Mouse (Mus musculus) liver, adult (tissue): ENCODE measurements around the gene Sox5.

ENCODE experiments used
- GATA4 ChIP-seq: IDR thresholded peaks from 2 replicates; pipeline ENCODE4 v1.6.1; 2014; ENCODE audit warnings: mild to moderate bottlenecking, low read length; ENCODE audit not compliant: insufficient replicate concordance

Gene Sox5

DNA sequence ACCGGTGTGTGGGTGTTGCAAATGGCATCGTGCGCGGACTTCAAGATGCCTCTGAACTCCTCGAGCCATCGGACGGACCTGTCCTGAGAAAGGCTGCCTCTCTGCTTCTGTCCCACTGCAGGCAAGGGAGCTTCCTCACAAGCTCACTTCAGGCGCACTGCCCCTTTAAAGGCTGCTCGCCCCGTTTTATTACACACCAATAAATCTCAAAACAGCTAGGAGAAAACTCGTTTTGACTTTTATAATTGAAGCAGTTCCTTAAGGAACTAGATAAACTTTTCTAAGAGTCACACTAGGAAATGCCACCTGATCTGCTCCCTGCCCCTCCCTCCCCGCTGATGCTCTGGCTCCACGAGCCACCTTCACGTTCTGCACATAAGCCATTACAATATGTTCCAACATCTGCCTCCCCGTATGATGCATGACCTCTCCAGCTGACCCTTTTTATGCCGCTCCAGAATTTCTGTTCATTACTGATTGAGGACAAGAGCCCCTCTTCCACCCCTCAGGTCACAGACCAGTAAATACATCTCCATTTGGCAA, 863.3 kb downstream of the Sox5 start:
- TF ChIP-seq GATA4: no peak

DNA sequence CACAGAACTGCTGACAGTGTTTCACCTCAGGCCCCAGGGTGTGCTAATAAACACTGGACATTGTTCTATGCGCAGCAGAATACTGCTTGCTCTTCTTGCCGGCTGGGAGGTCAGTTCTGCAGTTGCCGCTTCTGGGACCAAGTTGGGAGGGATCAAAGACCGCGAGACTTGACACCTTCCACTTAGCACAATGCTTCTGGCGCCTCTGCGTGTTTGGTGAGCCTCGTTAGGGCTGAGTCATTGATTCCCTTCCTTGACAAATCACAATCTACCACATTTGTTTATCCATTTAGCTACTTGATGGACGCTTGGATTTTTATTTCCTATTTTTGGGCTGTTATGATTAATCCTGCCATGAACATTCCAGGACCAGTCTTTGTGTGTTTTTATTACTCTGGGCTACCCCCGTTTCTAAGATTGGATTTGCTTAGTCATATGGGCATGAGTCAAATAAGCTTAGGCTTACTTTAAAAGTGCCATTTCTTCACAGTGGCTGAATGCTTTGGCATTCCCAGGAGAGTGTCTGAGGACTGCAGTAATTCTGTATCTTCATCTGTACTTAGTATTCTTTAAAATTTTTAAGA, 865.5 kb downstream of the Sox5 start:
- no peak for TF ChIP-seq GATA4

DNA sequence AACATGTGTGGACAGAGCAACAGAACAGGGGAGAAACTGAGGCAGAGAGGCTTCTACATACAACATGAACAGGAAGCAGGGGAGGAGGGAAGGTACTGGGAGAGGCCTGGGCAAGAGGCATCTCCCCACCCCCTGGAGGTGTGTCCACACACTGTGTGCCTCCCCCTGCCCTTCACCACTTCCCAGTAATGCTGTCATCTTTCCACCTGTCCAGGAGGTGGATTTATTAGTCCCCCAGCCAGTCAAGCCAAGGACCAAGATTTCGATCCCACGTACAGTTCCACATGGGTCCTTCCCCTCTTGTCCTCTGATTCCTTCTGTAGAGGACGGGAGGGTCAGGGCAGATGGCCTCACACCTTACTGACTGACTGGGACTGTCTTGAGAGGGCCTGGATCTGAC, 866.1 kb downstream of the Sox5 start:
- no peak for TF ChIP-seq GATA4

DNA sequence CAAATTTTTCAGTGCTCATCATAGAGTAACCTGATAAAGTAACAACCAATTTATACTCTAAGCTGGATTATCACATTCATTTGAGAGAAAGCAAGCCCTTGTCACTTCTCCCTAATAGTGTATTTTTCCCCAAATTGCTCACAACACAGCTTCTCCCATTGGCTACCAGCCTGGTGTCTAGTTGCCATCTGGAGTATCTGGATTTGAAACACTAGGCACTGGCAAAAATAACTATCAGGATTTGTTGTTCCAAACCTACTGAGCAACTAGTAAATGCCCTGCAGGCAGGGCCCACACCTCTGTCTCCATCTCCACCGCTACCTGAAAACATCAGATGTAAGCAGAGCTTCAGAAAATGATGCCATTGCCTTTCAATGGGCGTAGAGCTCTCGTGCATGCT, 869.5 kb downstream of the Sox5 start:
- TF ChIP-seq GATA4: no peak

DNA sequence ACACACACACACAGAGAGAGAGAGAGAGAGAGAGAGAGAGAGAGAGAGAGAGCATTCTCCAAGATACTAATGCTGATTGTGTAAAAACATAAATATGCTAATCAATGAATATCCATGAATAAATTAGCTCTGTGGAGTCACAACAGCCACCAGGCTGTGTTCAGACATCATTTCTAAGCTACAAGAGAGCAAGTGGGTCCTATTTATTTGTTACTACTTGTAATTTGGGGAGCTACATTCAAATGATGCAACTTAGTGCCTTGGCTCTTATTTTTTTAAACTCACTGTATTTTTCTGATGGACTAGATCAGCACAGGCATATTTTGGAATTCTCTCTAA, 877.1 kb downstream of the Sox5 start:
- no peak for TF ChIP-seq GATA4

DNA sequence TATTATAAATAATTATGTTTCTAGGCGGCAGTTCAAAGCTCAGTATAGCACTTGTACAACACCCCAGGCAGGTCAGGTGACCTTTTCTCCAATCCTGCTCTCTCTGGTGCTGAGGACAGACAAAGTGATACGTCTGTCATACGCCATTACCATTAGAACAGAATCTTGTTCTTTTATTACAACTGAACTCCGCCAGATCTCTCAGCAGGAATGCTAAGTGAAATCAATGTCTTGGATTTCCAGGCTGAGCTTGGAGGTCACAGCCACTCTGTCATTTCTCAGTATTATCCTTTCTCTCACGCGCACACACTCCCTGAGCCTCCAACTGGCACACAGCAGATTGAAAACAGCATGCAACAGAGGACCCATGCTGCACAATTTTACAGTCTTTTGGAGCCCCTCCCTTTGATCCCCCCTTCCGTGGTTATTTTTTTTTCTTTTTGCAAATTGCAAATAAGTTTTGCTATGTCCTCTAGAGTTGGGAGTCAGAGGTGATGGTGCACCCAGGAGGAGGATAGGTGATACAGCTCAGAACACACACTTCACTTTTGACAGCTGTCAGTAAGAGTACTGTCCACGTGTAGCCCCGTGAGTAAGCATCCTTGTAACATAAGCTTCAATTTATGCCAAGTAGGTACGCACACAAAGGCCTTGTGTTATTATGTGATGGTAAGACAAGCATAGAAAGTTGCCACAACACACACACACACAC, 877.6 kb downstream of the Sox5 start:
- no peak for TF ChIP-seq GATA4

DNA sequence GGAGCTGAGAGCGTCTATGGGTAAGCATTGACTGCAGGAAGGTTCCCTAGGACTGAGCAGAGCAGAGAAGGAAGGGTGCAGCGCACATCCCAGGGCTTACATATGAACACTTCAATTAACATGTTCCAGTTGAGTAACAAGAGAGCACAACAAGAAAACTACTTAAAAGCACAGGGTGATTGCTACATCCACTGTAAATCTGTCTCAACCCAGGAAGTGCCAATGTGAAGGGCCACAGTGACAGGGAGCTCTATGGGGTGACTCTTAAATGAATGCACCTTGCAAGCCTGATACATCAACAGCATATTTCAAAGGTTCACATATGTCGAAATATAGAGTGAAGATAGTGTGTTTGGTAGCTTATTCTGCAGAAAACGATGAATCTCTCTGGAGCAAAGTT, 880.9 kb downstream of the Sox5 start:
- TF ChIP-seq GATA4: no peak

DNA sequence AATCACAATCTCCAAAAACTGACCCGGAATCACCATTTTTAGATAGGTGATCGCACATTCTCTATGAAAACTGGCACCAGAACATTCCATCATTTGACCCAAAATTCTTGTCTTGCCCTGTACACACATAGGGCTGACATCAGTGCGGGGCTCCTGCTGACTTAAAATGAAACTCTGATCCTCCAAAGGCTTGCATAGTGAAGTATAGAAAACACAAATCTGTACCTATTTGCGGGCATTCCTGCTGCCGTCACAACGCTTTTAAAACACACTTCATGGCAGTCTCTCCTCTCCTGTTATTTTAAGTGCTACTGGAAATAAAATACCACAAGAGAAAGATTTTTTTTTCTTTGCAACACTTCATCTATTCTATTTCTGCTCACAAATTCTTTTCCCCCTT, 886.7 kb downstream of the Sox5 start:
- TF ChIP-seq GATA4: no peak

DNA sequence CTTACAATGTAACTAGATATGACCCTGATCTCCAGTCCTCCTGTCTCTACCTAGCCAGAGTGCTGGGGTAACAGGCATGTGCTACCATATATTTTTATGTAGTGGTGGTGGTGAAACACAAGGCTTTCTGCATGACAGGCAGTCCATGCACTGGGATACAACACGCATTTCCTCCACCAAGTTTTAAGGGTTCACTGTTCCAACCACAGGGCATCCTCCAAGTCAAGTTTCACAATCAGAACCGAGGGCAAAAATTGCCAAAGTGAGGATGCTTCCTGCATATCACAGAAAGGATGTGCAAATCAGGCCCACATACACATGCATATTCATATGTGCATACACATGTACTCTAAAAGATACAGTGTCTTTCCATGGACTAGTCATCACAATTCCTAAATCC, 888.9 kb downstream of the Sox5 start:
- TF ChIP-seq GATA4: no peak

DNA sequence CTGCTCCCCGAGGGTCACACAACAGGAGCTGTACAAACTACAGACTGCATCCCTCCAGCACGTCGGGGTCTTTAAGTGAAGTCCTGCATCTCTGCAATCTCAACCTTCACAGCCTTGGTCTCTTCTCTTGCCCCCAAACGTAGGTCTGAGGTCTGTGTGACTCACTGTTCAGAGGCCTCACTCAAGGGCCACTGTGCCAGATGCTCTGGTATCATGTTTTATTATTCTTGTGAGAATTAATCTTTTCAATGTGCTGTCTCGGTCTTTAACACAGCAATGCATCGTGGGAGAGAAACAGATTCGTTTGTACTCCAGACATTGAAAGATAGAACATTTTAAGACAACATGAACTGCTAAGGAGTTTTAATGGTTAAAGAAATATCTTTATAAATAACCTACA, 893.2 kb downstream of the Sox5 start:
- TF ChIP-seq GATA4: no peak

DNA sequence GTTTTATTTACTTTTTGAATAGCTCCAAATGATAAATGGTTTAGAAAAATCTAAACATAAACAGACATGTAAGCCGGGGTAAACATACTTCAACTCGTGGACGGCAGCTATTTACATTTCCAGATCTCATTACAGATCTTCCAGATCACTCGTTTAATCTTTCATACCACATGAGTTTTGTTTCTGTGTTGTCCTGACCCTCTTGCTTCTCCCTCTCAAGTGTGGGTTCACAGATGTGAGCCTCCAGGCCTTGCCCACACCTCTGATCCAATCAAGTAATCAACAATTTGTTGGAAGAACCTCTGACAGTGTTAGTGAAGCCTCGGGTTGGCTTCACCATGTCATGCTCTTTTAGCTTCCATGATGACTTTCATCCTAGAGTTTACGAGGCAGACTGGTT, 903.3 kb downstream of the Sox5 start:
- no peak for TF ChIP-seq GATA4

DNA sequence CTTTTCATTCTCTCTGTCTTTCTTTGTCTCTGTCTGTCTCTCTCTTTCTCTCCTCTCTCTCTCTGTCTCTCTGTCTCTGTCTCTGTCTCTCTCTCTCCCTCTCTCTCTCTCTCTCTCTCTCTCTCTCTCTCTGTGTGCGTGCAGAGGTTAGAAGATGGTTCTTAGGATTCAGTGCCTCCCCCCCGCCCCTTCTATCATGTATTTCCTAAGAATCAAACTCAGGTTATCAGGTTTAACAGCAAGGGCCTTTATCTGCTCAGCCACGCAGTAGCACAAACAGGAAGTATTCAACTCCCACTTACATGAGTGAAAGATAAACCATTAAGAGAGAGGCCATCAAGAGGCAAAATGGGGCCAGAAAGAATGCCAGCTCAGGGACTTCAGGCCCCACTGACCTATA, 913.0 kb downstream of the Sox5 start:
- TF ChIP-seq GATA4: no peak

DNA sequence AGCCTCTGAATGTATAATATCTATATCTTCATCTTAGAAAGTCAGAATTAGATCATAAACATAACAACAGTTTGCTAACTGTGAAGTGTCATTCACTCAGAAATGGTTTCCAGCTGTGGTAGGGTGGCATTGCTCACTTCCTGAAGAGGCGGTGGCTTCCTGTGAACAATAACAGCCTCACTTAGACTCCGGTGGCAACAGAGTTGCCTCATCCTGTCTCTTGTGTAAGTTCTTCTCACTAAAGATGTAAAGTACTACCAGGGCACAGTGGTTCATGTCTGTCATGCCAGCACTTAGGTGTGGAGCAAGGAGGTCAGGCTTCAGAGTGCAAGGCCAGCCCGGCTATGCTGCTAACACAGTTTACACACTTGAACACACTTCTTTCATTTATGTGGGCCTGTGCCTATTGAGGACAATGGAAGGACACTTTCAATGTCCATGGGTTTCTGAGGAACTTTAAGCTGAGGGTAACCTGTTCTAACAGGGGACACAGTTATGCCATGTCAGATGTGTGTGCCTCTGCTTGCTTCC, 913.6 kb downstream of the Sox5 start:
- no peak for TF ChIP-seq GATA4

DNA sequence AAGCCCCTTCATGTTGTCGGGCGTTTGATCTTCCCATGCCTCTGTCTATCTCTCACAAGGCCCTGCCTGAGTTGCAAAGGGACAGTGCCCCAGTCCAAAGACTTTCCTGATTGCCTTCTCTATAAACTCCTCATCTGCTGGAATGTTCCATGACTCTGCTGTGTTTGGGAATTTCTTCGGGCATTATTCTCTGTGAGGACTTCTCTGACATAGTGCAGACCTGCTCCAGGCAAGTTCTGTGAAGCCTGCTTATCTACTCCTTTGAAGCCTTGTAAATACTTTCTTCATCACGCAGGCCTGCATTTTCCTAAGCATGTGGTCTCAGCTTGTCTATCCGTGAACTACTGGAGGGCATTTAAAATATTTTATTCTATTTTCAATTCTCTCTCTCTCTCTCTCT, 914.7 kb downstream of the Sox5 start:
- no peak for TF ChIP-seq GATA4

DNA sequence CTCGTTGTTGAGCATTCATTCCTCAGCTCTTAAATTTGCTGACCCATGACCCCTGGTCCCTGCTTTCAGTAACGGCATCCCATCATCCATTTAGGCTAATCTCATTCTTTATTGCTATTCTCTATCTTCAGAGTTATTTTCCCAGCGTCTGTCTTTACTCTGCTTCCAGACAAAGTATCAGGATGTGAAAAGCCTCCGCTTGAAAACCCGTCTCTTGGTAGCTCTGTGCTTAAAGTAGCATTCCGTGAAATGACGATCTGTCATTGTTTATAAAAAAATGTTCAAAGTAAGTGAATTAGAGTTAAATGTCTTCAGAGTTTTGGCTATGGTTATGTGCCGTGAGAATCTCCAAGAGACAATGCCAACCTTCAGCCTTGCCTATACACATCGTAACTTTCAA, 915.2 kb downstream of the Sox5 start:
- no peak for TF ChIP-seq GATA4

DNA sequence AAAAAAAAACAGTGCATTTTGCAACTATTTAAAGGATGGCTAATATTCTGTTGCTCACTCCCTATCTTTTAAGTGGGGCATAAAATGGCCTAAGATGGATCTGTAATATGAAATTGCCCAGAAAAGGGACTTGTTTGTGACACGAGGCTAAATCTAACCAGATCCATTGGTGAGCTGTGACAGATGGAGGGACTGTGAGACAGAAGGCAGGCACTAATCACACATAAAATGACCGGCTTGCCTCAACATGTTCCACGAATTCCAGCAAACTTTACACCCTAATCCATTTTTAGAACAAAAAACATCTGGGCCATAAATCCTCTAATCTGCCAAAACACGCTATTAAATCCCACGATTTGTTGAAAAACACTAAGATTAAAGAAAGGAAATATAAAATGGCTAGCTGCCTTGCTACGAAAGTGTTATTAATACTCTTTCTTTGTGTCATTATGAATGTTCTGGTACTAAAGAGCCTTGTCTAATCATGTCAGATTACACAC, 919.1 kb downstream of the Sox5 start:
- no peak for TF ChIP-seq GATA4
